Mouse (Mus musculus): Measurements from ENCODE around the gene Prkce.

Gene Prkce

GRCm38 (mm10) chr17:86367676-86368075, 200.1 kb downstream of the Prkce start:
- DNase-seq (ENCODE audit: low spot score in 2 of 2), result no peak

GRCm38 (mm10) chr17:86370106-86370742, 202.6 kb downstream of the Prkce start:
- DNase-seq (ENCODE audit: low spot score in 2 of 2), result no peak

GRCm38 (mm10) chr17:86371101-86371561, 203.5 kb downstream of the Prkce start:
- no peak for DNase-seq (ENCODE audit: low spot score in 2 of 2)

- DNase-seq (ENCODE audit: low spot score in 2 of 2), result no peak
Measured at GRCm38 (mm10) chr17:86376389-86376788, 208.8 kb downstream of the Prkce start.

GRCm38 (mm10) chr17:86377863-86378262, 210.3 kb downstream of the Prkce start:
- no peak for DNase-seq (ENCODE audit: low spot score in 2 of 2)

- no peak for DNase-seq (ENCODE audit: low spot score in 2 of 2)
Measured at GRCm38 (mm10) chr17:86378611-86379010, 211.0 kb downstream of the Prkce start.

- no peak for DNase-seq (ENCODE audit: low spot score in 2 of 2)
Measured at GRCm38 (mm10) chr17:86379405-86380137, 212.0 kb downstream of the Prkce start.

- DNase-seq (ENCODE audit: low spot score in 2 of 2), result no peak
Measured at GRCm38 (mm10) chr17:86381464-86381863, 213.9 kb downstream of the Prkce start.

- no peak for DNase-seq (ENCODE audit: low spot score in 2 of 2)
Measured at GRCm38 (mm10) chr17:86382885-86383284, 215.3 kb downstream of the Prkce start.

DNA sequence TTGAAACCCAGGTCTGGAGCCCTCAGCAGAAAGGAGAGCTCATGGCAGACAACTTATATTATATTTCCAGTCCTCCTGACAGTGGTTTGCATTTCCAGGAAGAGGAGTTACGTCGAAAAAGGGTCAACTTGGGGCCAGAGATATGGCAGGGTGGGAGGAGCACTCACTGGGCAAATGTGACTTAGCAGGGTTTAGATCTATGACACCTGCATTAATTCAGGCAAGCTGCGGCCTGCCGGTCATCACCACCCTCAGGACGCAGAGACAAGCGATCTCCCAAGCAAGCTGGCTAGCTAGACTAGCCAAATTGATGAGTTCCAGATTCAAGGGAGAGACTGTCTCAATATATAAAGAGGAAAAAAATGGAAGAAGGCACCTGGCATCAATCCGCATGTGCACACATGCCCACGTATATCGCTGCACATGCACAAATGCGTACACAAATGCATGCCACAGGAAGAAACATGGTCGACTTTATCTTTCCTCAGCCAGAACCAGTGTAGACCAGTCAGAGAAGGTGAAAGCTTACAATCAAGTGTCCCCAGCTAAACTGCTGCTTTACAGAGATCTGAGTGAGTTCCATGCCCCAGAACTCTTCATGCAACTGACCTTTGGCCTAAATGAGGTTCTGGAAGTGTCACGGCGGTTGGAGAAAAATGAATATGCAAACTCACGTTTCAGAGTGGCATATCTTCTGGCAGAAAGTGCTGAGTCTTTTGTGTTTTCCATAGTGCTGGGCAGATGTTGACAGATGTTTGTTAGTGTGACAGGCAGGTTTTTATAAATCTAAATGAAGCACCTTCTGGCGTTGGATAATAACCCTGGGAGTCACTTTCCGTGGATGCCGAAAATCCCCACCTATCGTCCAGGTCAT, 216.4 kb downstream of the Prkce start:
- no peak for DNase-seq (ENCODE audit: low spot score in 2 of 2)

DNA sequence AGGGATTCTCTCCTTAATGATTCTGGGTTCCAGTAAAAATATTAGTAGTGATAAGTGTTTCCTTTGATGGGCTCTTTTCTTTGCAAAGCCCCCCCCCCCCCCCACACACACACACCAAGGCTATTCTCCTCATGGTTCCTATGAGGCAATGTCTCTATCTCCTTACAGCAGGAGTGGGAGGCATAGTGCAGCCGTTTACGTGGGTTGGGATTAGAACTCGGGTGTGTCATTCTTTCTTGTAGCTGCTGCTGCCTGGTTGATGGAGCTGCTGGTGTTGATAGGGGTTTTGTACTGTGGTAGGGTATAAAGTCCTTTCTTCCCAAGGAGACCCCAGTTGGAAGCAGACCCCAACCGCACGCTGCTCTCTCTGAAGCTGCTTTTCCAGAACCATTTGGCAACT, 224.9 kb downstream of the Prkce start:
- DNase-seq (ENCODE audit: low spot score in 2 of 2), result no peak

DNA sequence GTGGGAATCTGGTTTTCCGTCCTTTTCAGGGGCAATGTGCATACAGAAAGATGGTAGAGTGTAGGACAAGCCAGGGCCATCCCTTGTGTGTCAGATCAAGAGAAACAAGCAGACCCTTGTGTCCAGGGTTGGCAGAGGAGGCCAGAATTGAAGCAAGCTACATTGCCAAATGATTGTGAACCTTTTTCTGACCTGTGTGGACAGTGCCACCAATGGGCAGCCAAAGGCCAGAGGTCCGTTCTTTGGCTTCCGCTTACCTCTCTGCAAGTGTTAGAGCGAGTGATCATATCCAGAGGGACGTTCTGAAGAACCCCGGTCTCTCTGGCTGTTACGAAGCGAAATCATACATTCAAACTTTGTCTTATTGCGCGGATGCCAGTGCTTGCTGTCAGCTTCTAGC, 225.6 kb downstream of the Prkce start:
- DNase-seq (ENCODE audit: low spot score in 2 of 2), result no peak

- DNase-seq (ENCODE audit: low spot score in 2 of 2), result no peak
Measured at GRCm38 (mm10) chr17:86397097-86397496, 229.5 kb downstream of the Prkce start.

GRCm38 (mm10) chr17:86397647-86398046, 230.1 kb downstream of the Prkce start:
- no peak for DNase-seq (ENCODE audit: low spot score in 2 of 2)

GRCm38 (mm10) chr17:86398226-86398625, 230.6 kb downstream of the Prkce start:
- DNase-seq (ENCODE audit: low spot score in 2 of 2), result no peak

DNA sequence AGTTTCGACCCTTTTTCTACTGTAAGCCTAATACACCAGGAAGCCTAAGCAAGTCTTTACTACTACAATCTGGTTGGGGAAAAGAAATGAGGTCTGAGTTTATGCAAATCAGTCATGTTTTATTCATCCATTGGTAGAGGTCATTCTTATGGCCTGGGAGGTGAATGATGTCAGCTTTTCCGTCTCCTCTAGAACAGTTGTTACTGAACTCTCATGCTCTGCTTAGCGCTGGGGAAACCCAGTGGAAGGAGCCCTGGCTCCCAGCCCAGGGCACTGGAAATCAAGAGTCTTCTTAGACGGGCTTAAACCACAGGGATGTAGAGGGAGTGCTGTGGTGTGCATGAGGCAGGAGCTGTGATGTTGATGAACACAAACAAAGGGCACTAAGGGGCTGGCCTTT, 232.4 kb downstream of the Prkce start:
- DNase-seq (ENCODE audit: low spot score in 2 of 2), result no peak

GRCm38 (mm10) chr17:86404795-86405501, 237.4 kb downstream of the Prkce start:
- no peak for DNase-seq (ENCODE audit: low spot score in 2 of 2)

DNA sequence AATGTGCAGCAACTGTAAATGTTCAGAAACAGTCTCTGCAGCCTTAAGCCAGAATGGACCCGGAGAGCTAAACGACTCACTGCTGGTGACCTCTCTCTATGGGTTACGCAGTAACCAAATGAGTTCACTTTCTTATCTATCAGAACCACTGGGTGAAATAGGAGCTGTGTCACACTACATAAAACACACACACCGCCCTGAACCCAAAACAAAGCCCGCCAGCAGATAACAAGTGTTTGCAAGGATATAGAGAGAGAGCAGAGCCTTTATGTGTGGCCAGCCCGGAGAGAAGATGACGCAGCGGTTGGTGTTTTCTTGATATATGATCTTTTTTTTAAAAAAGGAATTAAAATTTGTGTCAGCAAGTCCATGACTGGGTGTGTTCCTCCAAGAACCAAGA, 238.1 kb downstream of the Prkce start:
- DNase-seq (ENCODE audit: low spot score in 2 of 2), result no peak

DNA sequence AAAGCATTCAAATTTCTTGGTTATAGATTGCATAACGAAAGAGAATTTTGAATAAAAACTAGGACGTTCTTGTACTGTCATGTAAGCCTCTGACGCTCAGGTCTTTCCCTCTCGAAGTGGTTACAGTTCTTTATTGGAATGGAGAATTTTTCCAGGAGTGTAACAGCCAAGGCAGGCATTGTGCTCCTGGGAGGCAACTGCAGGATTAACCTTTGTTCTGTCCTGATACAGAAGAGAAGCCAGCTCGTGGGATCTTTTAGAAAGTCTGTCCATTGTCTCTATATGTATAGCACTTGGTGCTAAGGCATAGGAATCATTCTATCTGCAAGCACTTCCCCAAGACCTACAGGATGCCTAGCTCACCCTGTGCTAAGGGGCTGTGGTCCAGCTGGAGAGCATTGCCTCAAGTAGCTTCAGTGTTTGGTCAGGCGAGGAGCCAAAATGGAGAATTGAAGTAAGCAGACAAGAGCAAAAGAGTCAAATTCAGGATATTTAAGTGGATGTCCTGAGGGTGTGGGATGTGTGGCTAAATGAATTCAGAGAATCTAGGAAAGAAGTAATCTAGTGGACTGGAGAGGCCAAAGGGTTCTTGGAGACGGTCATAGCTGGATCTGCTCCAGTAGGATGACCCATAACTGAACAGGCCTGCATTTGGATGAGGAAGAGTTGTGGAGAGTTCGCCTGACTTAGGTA, 240.5 kb downstream of the Prkce start:
- DNase-seq (ENCODE audit: low spot score in 2 of 2), result no peak

GRCm38 (mm10) chr17:86408614-86409006, 241.0 kb downstream of the Prkce start:
- DNase-seq (ENCODE audit: low spot score in 2 of 2), result no peak

GRCm38 (mm10) chr17:86409485-86409884, 241.9 kb downstream of the Prkce start:
- no peak for DNase-seq (ENCODE audit: low spot score in 2 of 2)
